Mouse (Mus musculus) lung, embryonic 16.5 days (tissue): ENCODE measurements around the gene Lce1g. TPM values are rescaled to one million over a fixed set of nuclear protein-coding genes. Genes with fewer than 3 reads are reported as not detected.

Source experiments
- ATAC-seq: fragments of 200-750 bp; cut with Nextera tagmentation; 2 replicates; pipeline ENCODE4 v1.8.0; 2017; ENCODE audit warnings: low read depth, mild to moderate bottlenecking, moderate library complexity
- H3K27ac ChIP-seq: fragments of 300-500 bp; sonication (generic); 2 replicates; pipeline ENCODE4 v1.5.1; 2014; ENCODE audit warnings: mild to moderate bottlenecking, control low read depth, low read length
- H3K27me3 ChIP-seq: fragments of 300-500 bp; sonication (generic); 2 replicates; pipeline ENCODE4 v1.6.1; 2014; ENCODE audit warnings: low read depth, low read length, mixed read lengths; ENCODE audit not compliant: control insufficient read depth, insufficient read depth
- H3K36me3 ChIP-seq: fragments of 300-500 bp; sonication (generic); 2 replicates; pipeline ENCODE4 v1.6.1; 2014; ENCODE audit warnings: low read length; ENCODE audit not compliant: control insufficient read depth, insufficient read depth
- H3K4me1 ChIP-seq: fragments of 300-500 bp; sonication (generic); replicated peaks from 2 replicates; pipeline ENCODE4 v1.6.1; 2014; ENCODE audit warnings: low read length, mixed read lengths; ENCODE audit not compliant: control insufficient read depth, insufficient read depth
- H3K4me2 ChIP-seq: fragments of 300-500 bp; sonication (generic); 2 replicates; pipeline ENCODE4 v1.6.1; 2014; ENCODE audit warnings: low read depth, low read length, control low read depth
- H3K4me3 ChIP-seq: fragments of 300-500 bp; sonication (generic); 2 replicates; pipeline ENCODE4 v1.5.1; 2014; ENCODE audit warnings: mild to moderate bottlenecking, low read length, control low read depth
- H3K9ac ChIP-seq: fragments of 300-500 bp; sonication (generic); 2 replicates; pipeline ENCODE4 v1.6.1; 2014; ENCODE audit warnings: low read length, control low read depth
- H3K9me3 ChIP-seq: fragments of 300-500 bp; sonication (generic); 2 replicates; pipeline ENCODE4 v1.6.1; 2016; ENCODE audit warnings: low read length; ENCODE audit not compliant: control insufficient read depth
- WGBS: fragments of 180-500 bp; shearing (Covaris S2); extraction: QIAGEN DNeasy Blood & Tissue Kit; methylation state at CpG from one replicate; pipeline ENCODE4 v1.1.7; 2014; 5-methylcytosine and 5-hydroxymethylcytosine counted together
- polyA plus RNA-seq: library from polyadenylated mRNA; unstranded; fragments of >200 nt; fragmentation: Nextera tagmentation; extraction: Ambion mirVana; gene quantifications from 2 replicates; pipeline ENCODE4 v1.2.1, GENCODE M21; 2015

The Lce1g gene
- not detected in 2 replicates for polyA plus RNA-seq

- no peaks in the 10 kb centered on the region for H3K4me1 ChIP-seq
- 68% methylated on average over 1 of the region's 1 CpGs for WGBS
- no peak within 1 kb of the TSS for H3K27ac ChIP-seq
- no peak within 1 kb of the TSS for H3K4me2 ChIP-seq
- no peaks in the 10 kb centered on the region for H3K9me3 ChIP-seq
- no peak within 1 kb of the TSS for H3K4me3 ChIP-seq
- no peak within 1 kb of the TSS for H3K9ac ChIP-seq
- no peak for ATAC-seq
- H3K36me3 ChIP-seq, result no peaks in the 10 kb centered on the region
- H3K27me3 ChIP-seq, result no peaks in the 10 kb centered on the region
Observed at GRCm38 (mm10) chr3:92752238-92752637, at the start of gene Lce1g. Gene Lce1g (minus strand): TSS chr3:92752338.

- H3K36me3 ChIP-seq, result no peaks in the 10 kb centered on the region
- H3K4me1 ChIP-seq, result no peaks in the 10 kb centered on the region
- H3K27me3 ChIP-seq, result no peaks in the 10 kb centered on the region
- H3K9me3 ChIP-seq, result no peaks in the 10 kb centered on the region
- no peak within 1 kb of the TSS for H3K9ac ChIP-seq
- no peak within 1 kb of the TSS for H3K27ac ChIP-seq
- ATAC-seq, result no peak
- no peak within 1 kb of the TSS for H3K4me3 ChIP-seq
- 88% methylated on average over 1 of the region's 1 CpGs for WGBS
- H3K4me2 ChIP-seq, result no peak within 1 kb of the TSS
Observed at GRCm38 (mm10) chr3:92790414-92790813, 38.3 kb upstream of the Lce1g start, which contains the start of gene Lce1j. Gene Lce1j (minus strand): TSS chr3:92790514.

GRCm38 (mm10) chr3:92778799-92779198 lies 26.7 kb upstream of the Lce1g start, which contains the start of gene Lce1i:
Gene Lce1i (minus strand): TSS chr3:92778899.
- no peak for ATAC-seq
- H3K9me3 ChIP-seq, result no peaks in the 10 kb centered on the region
- 75% methylated on average over 1 of the region's 1 CpGs for WGBS
- H3K4me2 ChIP-seq, result no peak within 1 kb of the TSS
- H3K9ac ChIP-seq, result no peak within 1 kb of the TSS
- no peaks in the 10 kb centered on the region for H3K36me3 ChIP-seq
- H3K4me1 ChIP-seq, result no peaks in the 10 kb centered on the region
- H3K27me3 ChIP-seq, result no peaks in the 10 kb centered on the region
- no peak within 1 kb of the TSS for H3K27ac ChIP-seq
- H3K4me3 ChIP-seq, result no peak within 1 kb of the TSS

- no peaks in the 10 kb centered on the region for H3K27me3 ChIP-seq
- no peaks in the 10 kb centered on the region for H3K9me3 ChIP-seq
- H3K4me3 ChIP-seq, result no peak overlapping the region
- no peak overlapping the region for H3K27ac ChIP-seq
- H3K36me3 ChIP-seq, result no peaks in the 10 kb centered on the region
- H3K4me1 ChIP-seq, result no peaks in the 10 kb centered on the region
- H3K4me2 ChIP-seq, result no peak overlapping the region
- H3K9ac ChIP-seq, result no peak overlapping the region
- 17% methylated on average over 3 of the region's 3 CpGs for WGBS
- no peak for ATAC-seq
Observed at GRCm38 (mm10) chr3:92771573-92771972, 19.4 kb upstream of the Lce1g start.

GRCm38 (mm10) chr3:92764965-92765364 lies 12.8 kb upstream of the Lce1g start, which contains the start of gene Lce1h:
Gene Lce1h (minus strand): TSS chr3:92765065.
- no peaks in the 10 kb centered on the region for H3K36me3 ChIP-seq
- no peak within 1 kb of the TSS for H3K9ac ChIP-seq
- no peaks in the 10 kb centered on the region for H3K4me1 ChIP-seq
- H3K4me2 ChIP-seq, result no peak within 1 kb of the TSS
- H3K4me3 ChIP-seq, result no peak within 1 kb of the TSS
- no peak within 1 kb of the TSS for H3K27ac ChIP-seq
- no peaks in the 10 kb centered on the region for H3K27me3 ChIP-seq
- H3K9me3 ChIP-seq, result no peaks in the 10 kb centered on the region
- no peak for ATAC-seq
- WGBS, result 96% methylated on average over 1 of the region's 1 CpGs

GRCm38 (mm10) chr3:92753197-92753596 lies 1.1 kb upstream of the Lce1g start:
- H3K4me2 ChIP-seq, result no peak overlapping the region
- H3K36me3 ChIP-seq, result no peaks in the 10 kb centered on the region
- H3K9ac ChIP-seq, result no peak overlapping the region
- no peaks in the 10 kb centered on the region for H3K9me3 ChIP-seq
- H3K4me1 ChIP-seq, result no peaks in the 10 kb centered on the region
- 39% methylated on average over 3 of the region's 3 CpGs for WGBS
- ATAC-seq, result no peak
- no peak overlapping the region for H3K27ac ChIP-seq
- no peaks in the 10 kb centered on the region for H3K27me3 ChIP-seq
- no peak overlapping the region for H3K4me3 ChIP-seq

GRCm38 (mm10) chr3:92738996-92739395 lies 13.1 kb downstream of the Lce1g start, which contains the start of gene Gm38119:
Gene Gm38119 (minus strand): TSS chr3:92739096.
- Histone ChIP-seq H3K4me2 (no peak within 1 kb of the TSS), H3K9ac (no peak within 1 kb of the TSS)
- 62% methylated on average over 1 of the region's 1 CpGs for WGBS

GRCm38 (mm10) chr3:92722631-92723030 lies 29.5 kb downstream of the Lce1g start:
- no peak overlapping the region for H3K9ac ChIP-seq
- 71% methylated on average over 5 of the region's 5 CpGs for WGBS
- H3K4me1 ChIP-seq, result no peaks in the 10 kb centered on the region

More at GRCm38 (mm10) chr3:92738996-92739395, 13.1 kb downstream of the Lce1g start, which contains the start of gene Gm38119:
- Histone ChIP-seq H3K4me3 (no peak within 1 kb of the TSS), H3K4me1 (no peaks in the 10 kb centered on the region), H3K27ac (no peak within 1 kb of the TSS), H3K36me3 (no peaks in the 10 kb centered on the region), H3K27me3 (no peaks in the 10 kb centered on the region), H3K9me3 (no peaks in the 10 kb centered on the region)
- ATAC-seq, result no peak

GRCm38 (mm10) chr3:92720250-92720649 lies 31.9 kb downstream of the Lce1g start, which contains the start of gene Lce1f:
Gene Lce1f (minus strand): TSS chr3:92720350.
- no peaks in the 10 kb centered on the region for H3K36me3 ChIP-seq
- 70% methylated on average over 3 of the region's 3 CpGs for WGBS

More at GRCm38 (mm10) chr3:92722631-92723030, 29.5 kb downstream of the Lce1g start:
- Histone ChIP-seq H3K36me3 (no peaks in the 10 kb centered on the region), H3K9me3 (no peaks in the 10 kb centered on the region), H3K4me2 (no peak overlapping the region), H3K27ac (no peak overlapping the region), H3K27me3 (no peaks in the 10 kb centered on the region), H3K4me3 (no peak overlapping the region)
- no peak for ATAC-seq

GRCm38 (mm10) chr3:92715122-92715521 lies 37.0 kb downstream of the Lce1g start:
- Histone ChIP-seq H3K27me3 (no peaks in the 10 kb centered on the region), H3K4me1 (no peaks in the 10 kb centered on the region), H3K9me3 (no peaks in the 10 kb centered on the region), H3K36me3 (no peaks in the 10 kb centered on the region), H3K9ac (no peak overlapping the region), H3K4me3 (no peak overlapping the region), H3K4me2 (no peak overlapping the region), H3K27ac (no peak overlapping the region)
- ATAC-seq, result no peak

More at GRCm38 (mm10) chr3:92720250-92720649, 31.9 kb downstream of the Lce1g start, which contains the start of gene Lce1f:
- Histone ChIP-seq H3K27ac (no peak within 1 kb of the TSS), H3K9me3 (no peaks in the 10 kb centered on the region), H3K4me1 (no peaks in the 10 kb centered on the region), H3K27me3 (no peaks in the 10 kb centered on the region), H3K4me3 (no peak within 1 kb of the TSS), H3K4me2 (no peak within 1 kb of the TSS), H3K9ac (no peak within 1 kb of the TSS)
- ATAC-seq, result no peak
